Mouse (Mus musculus) hematopoietic stem cell, adult 5-6 weeks (primary cell): ENCODE results near the gene Cradd. TPM values are rescaled to one million over a fixed set of nuclear protein-coding genes. Genes with fewer than 3 reads are reported as not detected.

Experiments used
- ATAC-seq, 2 experiments: fragments of 125-278 bp in 1 of 2; replicated peaks in 1 of 2; 2 replicates each; pipeline ENCODE4 v1.8.0; 2016 to 2017; ENCODE audit warnings: inconsistent platforms in 2 of 2, mild to moderate bottlenecking in 2 of 2, moderate number of reproducible peaks in 2 of 2, low read depth in 1 of 2, moderate TSS enrichment in 1 of 2; ENCODE audit not compliant: low FRiP score in 2 of 2, poor library complexity in 2 of 2, severe bottlenecking in 2 of 2, insufficient read depth in 1 of 2, low TSS enrichment in 1 of 2
- total RNA-seq: library from RNA; stranded (forward); fragments of 172-1452, 232-1000 nt; gene quantifications from 2 replicates; pipeline ENCODE4 v1.2.3, GENCODE M21; 2017

Gene Cradd
- total RNA-seq, 1 experiment from 2014 or later = 5.4 TPM

DNA sequence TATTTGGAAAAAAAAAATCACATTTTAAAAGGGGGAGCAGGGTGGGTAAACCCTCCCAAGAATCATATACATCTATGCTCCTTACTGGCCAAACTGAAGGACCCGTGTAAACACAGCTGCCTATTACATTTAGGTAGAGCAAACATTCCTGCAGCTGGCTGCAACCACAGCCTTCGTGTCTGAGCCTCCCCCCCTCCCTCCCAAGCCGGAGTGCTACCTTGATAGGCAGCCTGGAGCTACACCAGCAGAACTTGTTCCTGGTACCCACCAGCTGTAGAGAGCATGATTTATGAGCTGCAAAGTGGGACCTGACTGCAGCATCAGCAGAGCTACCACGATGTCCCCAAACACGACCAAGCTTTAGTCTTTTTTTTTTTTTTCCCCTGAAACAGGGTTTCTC, 9.9 kb downstream of the Cradd start:
- 0 out of 4 replicates have a peak, but pooled peaks of 1 of the 2 experiments have one; percentile 32 for ATAC-seq

DNA sequence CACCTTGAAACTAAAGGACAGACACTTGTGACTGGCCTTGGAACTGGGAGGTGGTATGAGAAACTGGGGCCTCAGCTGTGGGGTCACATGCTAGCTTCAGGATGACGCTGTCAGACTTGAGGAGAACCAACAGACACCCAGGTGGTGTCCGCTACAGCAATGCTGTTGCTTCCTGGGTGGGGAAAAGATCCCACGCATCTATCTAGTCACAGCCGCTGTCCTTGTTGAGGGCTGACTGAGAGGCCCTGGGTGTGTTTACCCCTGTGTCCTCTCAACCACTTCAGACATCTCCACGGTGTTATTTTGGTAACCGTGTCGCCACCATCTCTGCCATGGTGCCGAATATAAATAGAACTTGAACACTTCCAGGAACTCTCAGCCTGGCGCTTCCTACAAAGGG, 10.4 kb downstream of the Cradd start:
- no peak for ATAC-seq

DNA sequence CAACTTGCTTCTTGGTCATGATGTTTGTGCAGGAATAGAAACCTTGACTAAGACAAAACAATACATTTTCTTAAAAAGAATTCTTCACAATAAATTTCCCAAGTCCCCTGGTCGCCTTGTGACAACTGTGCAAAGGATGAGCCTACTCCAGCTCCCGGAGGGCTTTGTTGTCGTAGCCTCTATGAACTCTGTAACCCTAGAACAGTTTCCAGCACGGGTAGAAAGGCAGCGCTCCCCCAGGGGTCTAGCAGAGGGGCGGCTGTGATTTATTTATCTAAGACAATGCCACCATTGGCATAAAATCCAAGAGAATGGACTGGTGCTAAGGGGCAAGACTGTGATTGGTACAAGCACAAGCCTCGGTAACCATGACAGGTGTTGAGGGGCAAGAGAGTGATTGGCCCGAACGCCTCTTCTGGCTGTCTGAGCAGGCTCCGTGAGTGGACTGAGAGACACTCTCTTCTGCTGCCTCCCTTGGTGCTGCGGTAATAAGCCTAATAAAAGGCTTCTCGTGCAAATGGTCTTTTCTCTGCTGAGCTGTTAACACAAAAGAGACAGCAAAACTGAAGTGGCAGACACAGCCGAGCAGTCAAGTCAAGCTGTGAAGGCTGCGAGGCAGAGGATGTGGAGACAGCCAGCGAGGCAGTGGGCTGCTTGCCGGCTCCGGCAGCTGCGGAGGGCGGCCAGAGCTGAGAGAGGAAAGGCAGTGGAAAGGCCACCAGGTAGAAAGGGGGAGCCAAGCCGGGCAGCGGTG, 13.1 kb downstream of the Cradd start:
- ATAC-seq = no peak

DNA sequence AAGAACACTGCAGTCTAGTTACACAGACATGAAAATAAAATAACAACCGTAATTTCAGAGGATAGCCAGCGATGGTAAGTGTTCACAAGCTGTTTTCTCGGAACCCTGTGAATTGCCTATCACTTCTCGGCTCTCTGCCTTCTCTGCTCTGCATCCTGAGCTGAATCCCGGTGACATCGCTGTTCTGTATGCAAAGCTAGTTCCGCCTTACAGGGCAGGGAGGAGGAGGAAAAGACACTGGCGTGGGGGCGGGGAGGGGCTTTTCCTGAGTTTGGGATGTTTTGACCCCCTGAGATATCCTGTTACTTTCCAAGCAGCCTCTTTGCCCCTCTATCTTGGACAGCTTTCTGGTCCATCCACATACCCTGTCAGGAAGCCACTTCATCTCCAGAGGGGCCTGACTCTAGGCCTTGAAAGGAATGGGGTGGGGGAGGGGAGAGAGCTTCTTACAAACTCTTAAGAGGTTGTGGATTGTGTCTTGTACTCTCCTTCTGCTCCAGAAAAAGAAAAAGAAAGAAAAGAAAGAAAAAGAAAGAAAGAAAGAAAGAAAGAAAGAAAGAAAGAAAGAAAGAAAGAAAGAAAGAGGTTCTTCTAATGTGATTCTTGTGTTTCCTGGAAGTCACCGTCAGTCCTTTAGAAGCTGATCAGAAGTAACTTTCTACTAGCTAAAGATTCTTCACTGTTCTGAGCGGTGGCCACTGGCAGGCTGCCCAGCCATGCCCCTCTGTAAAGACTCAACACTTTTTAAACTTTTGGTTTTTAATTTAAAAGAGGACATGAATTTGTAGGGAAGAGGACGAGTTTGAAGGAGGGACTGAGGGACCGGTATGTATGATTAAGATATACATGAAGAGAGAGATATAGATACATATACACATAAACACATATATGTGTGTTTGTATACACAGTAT, 14.3 kb downstream of the Cradd start:
- no peak for ATAC-seq

DNA sequence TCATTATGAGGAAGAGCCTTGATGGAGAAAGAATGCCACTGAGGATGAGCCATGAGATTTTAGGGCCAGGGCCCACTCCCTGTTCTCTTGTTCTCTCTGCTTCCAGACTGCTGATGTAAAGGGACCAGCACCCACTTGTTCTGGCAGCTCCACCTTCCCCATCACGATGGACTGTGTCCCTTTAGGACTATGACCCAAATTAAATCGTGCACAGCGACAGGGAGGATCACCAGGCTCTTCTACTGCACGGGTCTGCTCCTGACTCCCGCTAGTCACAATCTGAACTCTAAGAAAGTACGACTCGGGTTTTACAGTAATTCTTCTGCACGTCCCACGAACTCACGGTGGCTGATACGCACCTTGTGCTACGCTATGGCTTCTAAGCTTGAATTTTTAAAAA, 14.9 kb downstream of the Cradd start:
- no peak for ATAC-seq

DNA sequence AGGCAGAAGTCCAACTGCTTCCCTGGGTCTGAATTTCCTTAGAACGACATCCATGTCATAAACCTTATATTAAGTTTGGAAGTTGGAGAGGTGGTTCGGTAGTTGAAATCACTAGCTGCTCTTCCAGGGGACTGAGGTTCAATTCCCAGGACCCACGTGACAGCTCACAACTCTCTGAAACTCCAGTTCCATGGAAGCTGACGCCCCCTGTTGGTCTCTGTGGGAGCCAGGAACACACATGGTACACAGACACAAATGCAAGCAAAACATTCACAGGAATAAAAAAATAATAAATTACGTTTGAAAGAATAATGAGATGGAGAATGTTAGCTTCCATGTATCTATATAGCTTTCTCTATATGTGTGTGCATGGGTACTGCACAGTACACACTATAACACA, 16.0 kb downstream of the Cradd start:
- ATAC-seq = no peak

DNA sequence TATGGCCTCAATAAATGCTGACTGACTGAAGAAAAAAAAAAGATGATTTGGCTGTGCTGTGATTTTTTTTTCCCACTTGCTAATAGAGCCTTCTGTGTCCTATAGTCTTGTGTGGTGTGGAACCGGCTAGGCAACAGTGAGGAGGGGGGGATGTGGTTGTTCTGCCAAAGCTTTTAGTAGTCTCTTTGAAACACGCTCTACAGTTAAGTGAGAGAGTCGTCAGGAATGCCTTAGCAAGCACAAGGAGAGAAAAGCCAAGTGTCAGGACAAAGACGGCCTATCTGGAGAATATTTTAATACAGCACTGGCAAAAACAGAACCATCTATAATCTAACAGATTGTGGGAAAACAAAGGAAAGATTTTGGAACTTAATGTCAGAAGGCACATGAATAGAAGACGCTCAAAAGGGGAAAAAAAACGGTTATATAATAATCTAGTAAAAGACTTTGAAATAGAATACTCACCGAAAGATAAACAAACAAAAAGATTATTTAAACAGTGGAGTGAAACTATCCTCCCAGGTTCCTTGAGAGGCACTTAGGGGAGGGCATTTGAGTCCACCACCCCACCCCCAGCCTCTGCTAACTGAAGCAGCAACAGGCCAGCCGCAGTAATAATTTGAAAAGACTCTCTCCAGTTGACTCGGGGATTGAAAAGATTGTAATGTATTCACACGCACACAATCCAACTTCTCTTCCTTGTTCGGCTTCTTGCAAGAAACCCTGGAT, 16.9 kb downstream of the Cradd start:
- no peak for ATAC-seq

DNA sequence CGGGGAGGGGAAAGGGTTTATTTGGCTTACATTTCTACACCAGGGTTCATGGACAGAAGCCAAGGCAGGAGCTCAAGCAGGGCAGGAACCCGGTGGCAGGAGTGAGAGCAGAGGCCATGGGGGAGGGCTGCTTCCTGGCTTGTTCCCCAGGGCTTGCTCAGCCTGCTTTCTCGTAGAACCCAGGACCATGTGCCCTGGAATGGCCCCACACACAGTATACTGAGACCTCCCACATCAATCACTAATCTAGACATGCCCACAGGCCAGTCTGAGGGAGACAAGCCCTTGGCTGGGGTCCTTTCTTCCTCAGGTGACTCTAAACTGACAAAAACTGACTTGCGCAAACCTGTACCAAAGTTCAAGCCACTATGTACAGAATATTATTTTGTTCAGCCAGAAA, 19.7 kb downstream of the Cradd start:
- no peak for ATAC-seq

DNA sequence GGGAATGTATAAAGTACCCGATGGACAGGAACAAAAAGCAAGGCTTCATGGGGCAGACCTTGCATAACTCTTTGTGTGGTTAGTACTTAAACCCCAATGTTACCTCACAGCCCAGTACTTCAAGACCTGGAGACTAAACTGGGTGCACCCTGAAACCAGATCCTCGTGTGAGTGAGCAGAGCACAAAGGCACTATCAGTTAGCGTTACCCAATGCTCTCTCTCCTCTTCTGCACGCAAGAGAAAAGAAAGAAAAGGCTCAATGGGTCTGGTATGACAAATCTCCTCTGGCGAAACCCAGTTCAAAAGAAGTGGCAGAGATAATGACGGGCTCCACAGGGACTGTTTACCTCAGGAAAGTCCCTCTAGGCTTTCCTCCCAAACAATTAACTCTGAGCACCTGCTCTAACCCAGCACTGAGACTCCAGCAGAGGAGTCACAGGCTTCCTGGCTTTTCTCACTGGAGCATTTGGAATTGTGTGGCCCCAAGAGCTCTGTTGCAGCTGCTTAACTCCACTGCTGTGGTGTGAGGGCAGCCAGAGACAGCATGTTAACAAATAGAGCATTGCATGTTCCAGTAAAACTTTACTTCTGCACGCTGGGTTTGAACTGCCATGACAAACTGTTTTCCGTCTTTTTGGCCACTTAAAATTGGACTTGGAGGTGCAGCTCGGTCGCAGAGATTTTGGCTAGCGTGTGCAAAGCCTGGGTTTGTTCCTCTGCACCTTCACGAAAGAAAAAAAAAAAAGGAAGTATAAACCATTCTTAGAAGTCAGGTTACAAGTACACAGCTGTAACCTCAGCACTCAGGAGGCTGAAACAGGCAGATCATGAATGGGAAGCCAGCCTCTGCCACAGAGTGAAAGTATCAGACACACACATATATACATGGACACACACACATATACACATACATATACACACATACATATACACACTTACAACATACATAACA, 21.4 kb downstream of the Cradd start:
- ATAC-seq = peak in 1 of 2 experiments; percentile 36; a peak in 1 of 4 replicates

DNA sequence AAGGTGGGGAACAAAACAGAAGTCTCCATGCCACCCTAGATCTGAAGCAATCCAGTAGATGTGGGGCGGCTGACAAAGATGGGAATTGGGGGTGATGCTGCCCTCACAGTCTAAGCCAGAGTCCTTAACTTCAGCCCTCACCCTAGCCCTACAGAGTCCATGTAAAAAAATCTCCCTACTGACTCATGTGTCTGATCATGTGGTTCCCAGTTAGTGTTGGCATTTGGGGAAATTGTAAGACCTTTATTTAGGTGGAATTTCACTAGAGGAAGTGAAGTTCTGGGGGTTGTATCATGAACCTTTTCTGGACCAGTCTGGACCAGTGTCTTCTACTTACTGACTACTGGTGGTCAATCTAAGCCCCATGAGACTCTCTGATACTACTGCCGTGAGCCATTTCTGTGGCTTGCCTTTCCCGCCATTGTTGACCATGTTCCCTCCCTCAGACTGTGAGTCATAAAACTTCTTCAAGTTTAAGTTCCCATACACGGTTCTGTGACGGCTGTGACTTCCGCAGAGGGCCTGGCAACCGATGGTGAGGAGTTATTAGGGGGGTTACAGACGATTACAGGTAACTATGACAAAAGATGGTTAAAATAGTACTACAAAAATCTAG, 23.6 kb downstream of the Cradd start:
- no peak for ATAC-seq

DNA sequence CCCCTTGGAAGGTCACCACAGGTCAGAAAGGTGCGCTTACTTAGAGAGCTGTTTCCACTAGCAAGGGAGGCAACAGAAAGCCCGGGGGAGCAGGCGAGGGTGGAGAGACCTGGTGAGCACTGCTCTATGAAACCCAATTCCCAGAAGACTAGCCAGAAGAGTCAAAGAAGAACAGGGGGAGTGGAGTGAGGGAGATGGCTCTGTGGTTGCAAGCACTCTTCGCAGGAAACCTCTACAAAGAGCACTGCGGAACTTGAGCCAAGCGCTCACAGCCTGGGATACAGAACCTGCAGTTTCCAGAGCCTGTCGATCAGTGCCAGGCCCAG, 24.2 kb downstream of the Cradd start:
- ATAC-seq = no peak

DNA sequence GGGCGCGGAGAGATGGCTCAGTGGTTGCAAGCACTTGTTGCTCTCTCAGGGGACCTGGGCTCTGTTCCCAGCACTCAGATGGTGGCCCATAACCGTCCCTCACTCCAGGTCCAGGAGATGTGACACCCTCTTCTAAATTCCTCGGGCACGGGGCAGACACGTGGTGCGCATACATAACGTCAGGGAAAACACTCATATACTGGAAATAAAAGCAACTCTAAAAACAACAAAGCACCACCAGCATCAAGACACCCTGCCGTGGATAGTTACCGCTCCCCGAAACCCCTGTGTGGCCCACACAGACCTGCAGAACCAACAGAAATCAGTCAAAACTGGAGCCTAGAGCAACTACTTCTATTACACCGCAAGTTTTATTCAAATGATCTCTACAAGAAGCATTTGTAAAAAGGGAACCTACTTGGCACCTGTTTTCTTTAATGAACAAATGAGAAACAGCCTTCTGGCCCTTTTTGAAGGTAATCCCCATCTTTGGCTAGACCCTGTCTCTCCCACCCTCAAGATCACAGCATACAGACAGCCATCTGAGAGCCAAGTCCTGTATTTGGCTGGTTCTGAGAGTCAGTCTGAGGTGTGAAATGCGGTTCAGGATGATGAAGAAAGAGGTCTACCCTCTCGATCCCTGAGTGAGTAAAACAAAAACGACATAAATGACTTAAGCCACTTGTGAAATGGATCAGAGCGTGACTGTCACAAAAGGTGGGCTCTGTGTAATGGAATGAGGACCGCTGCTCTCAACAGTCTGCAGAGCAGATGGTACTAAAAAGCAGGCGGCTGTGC, 24.7 kb downstream of the Cradd start:
- no peak for ATAC-seq

DNA sequence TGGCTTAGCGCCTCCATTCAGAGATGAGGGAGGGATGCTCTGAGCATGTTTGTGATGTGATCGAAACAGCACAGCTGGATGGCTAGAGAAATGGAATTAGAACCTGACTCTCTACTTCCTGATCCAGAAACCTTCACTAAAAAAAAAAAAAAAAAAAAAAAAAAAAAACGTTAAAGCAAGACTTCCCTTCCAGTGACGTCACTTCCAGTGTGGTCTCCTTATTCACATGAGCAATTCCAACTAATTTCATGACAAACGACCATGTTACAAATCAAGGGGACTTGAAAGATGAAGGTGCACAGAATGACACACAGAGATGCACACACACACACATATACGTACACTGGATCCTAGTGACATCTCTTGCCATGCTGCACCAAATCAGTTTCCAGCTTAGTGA, 25.4 kb downstream of the Cradd start:
- no peak for ATAC-seq

DNA sequence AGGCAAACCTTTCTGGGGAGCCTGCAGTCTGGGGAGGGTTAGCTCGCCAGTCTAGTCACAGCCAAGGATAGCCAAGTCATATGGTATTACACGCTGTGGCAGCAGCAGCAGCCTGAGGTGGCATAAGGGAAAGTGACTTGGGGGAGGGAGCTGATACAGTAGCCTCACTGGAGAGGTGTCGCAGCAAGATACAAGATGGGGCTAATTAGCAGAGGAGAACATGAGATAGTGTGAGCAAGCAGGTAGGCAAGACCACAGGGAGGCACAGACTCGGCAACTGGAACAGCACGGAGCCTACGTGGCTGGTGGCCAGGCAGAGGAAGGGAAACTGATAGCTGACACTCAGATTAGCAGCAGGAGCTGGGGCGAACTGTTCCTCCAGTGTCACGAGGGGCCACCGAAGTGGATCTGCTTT, 26.2 kb downstream of the Cradd start:
- peak in 1 of 2 experiments; percentile 24; a peak in 2 of 4 replicates for ATAC-seq

DNA sequence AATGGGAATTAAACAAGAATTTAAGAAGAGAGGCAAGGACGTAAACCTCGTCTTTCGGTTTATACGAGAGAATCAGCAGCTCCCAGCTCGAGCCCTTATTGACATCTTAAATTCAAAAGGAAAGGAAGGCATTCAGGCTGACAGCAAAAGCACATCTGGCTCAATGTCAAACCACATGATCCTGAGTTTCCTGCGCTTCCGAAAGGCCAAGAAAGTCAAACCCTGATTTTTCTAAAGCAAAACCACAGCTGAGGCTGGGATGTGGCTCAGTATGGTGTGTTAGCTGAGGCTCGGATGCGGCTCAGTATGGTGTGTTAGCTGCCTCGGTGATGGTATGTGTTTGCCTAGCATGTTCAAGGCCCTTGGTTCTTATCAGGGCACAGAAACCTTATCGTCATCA, 26.9 kb downstream of the Cradd start:
- ATAC-seq = peak in 1 of 2 experiments; percentile 20; a peak in 1 of 4 replicates

DNA sequence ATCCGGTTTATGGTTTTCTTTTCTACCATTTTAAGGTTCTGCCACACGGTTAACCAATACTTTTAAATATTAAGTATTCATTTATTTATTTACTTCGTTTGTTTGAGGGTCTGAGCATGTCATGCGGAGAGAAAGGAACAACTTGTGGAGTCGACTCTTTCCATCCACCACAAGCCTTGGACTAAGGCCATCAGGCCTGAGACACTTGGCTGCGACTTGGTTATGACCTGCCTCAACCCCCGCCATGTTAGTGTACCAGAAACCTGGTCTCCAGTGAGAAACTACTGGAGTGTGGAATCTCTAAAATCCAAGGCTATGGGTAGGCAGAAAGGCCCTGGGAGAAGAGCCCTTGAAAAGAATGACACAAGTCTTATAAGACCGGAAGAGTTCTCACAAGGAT, 30.7 kb downstream of the Cradd start:
- no peak for ATAC-seq
